Mouse (Mus musculus) spleen, adult 2 months (tissue): ENCODE measurements around the gene Olfr62.

Experiments used
- CTCF ChIP-seq: fragments of 200-500 bp; IDR thresholded peaks from 2 replicates; pipeline ENCODE4 v1.5.1; 2011; ENCODE audit warnings: mild to moderate bottlenecking, inconsistent platforms; ENCODE audit not compliant: insufficient read depth, insufficient read length, insufficient replicate concordance; ENCODE audit errors: extremely low read depth
- POLR2A ChIP-seq: fragments of 200-500 bp; IDR thresholded peaks from 2 replicates; pipeline ENCODE4 v1.6.1; 2011; ENCODE audit warnings: low read depth, low read length, inconsistent platforms

- TF ChIP-seq CTCF: no peak
- no peak for TF ChIP-seq POLR2A
Measured at GRCm38 (mm10) chr4:118703223-118703622, 44.5 kb downstream of the Olfr62 start, which contains the start of gene Olfr1341.
